Mouse (Mus musculus): ENCODE data around the gene Tarbp2.

Gene Tarbp2

GRCm38 (mm10) chr15:102526111-102527002 lies 8.4 kb downstream of the Tarbp2 start:
- DNase-seq: no peak

GRCm38 (mm10) chr15:102527936-102528335 lies 9.9 kb downstream of the Tarbp2 start:
- DNase-seq: no peak

GRCm38 (mm10) chr15:102528396-102528795 lies 10.4 kb downstream of the Tarbp2 start:
- DNase-seq: no peak

- no peak for DNase-seq
Measured at GRCm38 (mm10) chr15:102530566-102530965, 12.6 kb downstream of the Tarbp2 start.

- no peak for DNase-seq
Measured at GRCm38 (mm10) chr15:102531586-102531985, 13.6 kb downstream of the Tarbp2 start.

- DNase-seq: no peak
Measured at GRCm38 (mm10) chr15:102532106-102532900, 14.3 kb downstream of the Tarbp2 start.

- DNase-seq: no peak
Measured at GRCm38 (mm10) chr15:102533926-102534325, 15.9 kb downstream of the Tarbp2 start.

- no peak for DNase-seq
Measured at GRCm38 (mm10) chr15:102544801-102545200, 26.8 kb downstream of the Tarbp2 start.

GRCm38 (mm10) chr15:102546246-102546645 lies 28.3 kb downstream of the Tarbp2 start:
- DNase-seq: no peak

- peak; percentile 71 for DNase-seq
Measured at GRCm38 (mm10) chr15:102546677-102547427, 28.9 kb downstream of the Tarbp2 start.

GRCm38 (mm10) chr15:102547478-102547877 lies 29.5 kb downstream of the Tarbp2 start:
- DNase-seq: no peak

GRCm38 (mm10) chr15:102552599-102552998 lies 34.6 kb downstream of the Tarbp2 start:
- DNase-seq: no peak

GRCm38 (mm10) chr15:102555581-102555980 lies 37.6 kb downstream of the Tarbp2 start:
- no peak for DNase-seq

GRCm38 (mm10) chr15:102557580-102557979 lies 39.6 kb downstream of the Tarbp2 start:
- DNase-seq: no peak

GRCm38 (mm10) chr15:102562491-102562890 lies 44.5 kb downstream of the Tarbp2 start:
- no peak for DNase-seq

- no peak for DNase-seq
Measured at GRCm38 (mm10) chr15:102563061-102563460, 45.1 kb downstream of the Tarbp2 start.

GRCm38 (mm10) chr15:102563681-102564080 lies 45.7 kb downstream of the Tarbp2 start:
- no peak for DNase-seq

- no peak for DNase-seq
Measured at GRCm38 (mm10) chr15:102567849-102568248, 49.9 kb downstream of the Tarbp2 start.

- no peak for DNase-seq
Measured at GRCm38 (mm10) chr15:102572081-102572480, 54.1 kb downstream of the Tarbp2 start.
